Mouse (Mus musculus): ENCODE data around the gene Msto1.
"Not testable (repeated sequence)": the region's sequence is repeated elsewhere in the genome, so short reads cannot be mapped to it uniquely, and the experiment has no call there.

Msto1 gene

DNA sequence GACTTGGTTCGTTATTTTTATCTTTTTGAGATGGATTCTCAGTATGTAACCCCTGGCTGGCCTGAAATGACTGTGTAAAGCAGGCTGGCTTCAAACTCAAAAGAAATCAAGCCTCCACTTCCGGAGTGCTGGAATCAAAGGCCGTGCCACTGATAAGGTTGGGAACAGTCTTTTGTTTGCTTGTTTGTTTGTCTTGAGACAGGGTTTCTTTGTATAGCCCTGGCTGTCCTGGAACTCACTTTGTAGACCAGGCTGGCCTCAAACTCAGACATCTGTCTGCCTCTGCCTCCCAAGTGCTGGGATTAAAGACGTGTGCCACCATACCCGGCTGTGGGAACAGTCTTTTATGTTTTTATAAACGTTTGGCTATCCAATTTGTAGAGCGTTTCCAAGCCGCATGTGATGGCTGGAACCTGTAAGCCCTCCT, 598 bp upstream of the Msto1 start:
- H3K9me3 ChIP-seq (ENCODE audit: low read length), result no peaks in the 10 kb centered on the region
- TF ChIP-seq CTCF (conservative IDR thresholded peaks at IDR 0.05; ENCODE audit: low read length) (no peak), NANOG (IDR thresholded peaks at IDR 0.05; ENCODE audit: borderline replicate concordance, low read length) (no peak), POU5F1 (IDR thresholded peaks at IDR 0.05; ENCODE audit: borderline replicate concordance, low read length) (no peak)
- H3K4me1 ChIP-seq (replicated peaks; ENCODE audit: low read depth, low read length), result peaks cover 47% of the 10 kb centered on the region
- peaks cover 51% of the 10 kb centered on the region for H3K36me3 ChIP-seq (ENCODE audit: insufficient read depth, low read length)
- no peaks in the 10 kb centered on the region for H3K27me3 ChIP-seq (ENCODE audit: insufficient read depth, low read length)
- H3K4me3 ChIP-seq (replicated peaks; ENCODE audit: low read length), result peak overlapping the region; percentile 97

DNA sequence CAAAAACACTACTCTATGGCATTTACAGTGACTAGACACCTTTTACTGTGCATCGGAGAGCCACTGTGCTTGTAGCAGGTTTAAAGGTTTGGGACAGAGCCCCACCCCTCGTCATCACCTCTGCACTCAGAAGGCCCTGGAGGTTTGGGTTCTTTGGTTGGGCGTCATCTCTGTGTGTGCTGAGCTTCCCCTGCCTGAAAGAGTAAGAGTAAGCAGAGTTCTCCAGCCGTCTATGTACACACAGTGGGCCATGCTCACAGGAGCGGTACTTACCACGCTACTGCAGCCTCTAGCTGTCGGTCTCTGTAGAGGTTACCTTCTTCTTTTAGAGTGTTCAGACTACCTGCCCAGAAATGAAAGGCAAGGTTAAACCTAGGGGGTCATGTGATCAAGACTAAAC, 1.2 kb downstream of the Msto1 start:
- Histone ChIP-seq H3K36me3 (ENCODE audit: insufficient read depth, low read length) (peaks cover 67% of the 10 kb centered on the region), H3K4me1 (replicated peaks; ENCODE audit: low read depth, low read length) (peaks cover 60% of the 10 kb centered on the region), H3K4me3 (replicated peaks; ENCODE audit: low read length) (peak overlapping the region; percentile 97), H3K9me3 (ENCODE audit: low read length) (no peaks in the 10 kb centered on the region), H3K27me3 (ENCODE audit: insufficient read depth, low read length) (no peaks in the 10 kb centered on the region)
- TF ChIP-seq POU5F1 (IDR thresholded peaks at IDR 0.05; ENCODE audit: borderline replicate concordance, low read length) (no peak), CTCF (conservative IDR thresholded peaks at IDR 0.05; ENCODE audit: low read length) (no peak)

DNA sequence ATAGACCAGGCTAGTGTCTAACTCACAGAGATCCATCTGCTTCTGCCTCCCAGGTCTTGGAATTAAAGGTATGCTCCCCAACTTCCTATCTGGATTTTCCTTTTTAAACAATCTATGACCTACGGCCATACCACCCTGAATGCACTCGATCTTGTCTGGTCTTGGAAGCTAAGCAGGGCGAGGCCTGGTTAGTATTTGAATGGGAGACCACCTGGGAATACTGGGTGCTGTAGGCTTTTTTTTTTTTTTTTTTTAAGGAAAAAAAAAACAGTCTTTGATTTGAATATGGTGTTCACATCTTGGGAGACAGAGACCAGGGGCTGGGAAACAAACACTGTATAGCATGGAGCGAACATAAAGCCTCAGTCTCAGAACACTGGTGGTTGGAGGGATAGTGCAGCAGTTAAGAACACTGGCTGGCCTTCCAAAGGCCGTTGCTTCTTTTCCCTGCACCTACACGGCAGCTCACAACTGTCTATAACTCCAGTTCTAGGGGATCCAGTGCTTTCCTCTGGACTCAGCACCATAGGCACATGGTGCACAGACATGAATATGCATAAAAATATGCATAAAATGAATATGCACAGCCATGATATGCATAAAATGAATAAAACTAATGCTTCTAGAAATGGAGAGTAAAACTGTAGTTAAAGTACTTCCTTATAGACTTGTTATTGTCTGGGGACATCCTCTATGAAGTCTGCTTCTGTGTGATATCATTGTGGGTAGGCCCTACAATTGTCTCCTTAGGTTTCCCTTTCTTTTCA, 7.2 kb downstream of the Msto1 start:
- H3K4me3 ChIP-seq (replicated peaks; ENCODE audit: low read length), result no peak overlapping the region
- TF ChIP-seq NANOG (IDR thresholded peaks at IDR 0.05; ENCODE audit: borderline replicate concordance, low read length) (no peak), CTCF (conservative IDR thresholded peaks at IDR 0.05; ENCODE audit: low read length) (no peak)
- no peaks in the 10 kb centered on the region for H3K9me3 ChIP-seq (ENCODE audit: low read length)
- H3K36me3 ChIP-seq (ENCODE audit: insufficient read depth, low read length), result peaks cover 99% of the 10 kb centered on the region
- H3K4me1 ChIP-seq (replicated peaks; ENCODE audit: low read depth, low read length), result peaks cover 72% of the 10 kb centered on the region
- H3K27me3 ChIP-seq (ENCODE audit: insufficient read depth, low read length), result no peaks in the 10 kb centered on the region

DNA sequence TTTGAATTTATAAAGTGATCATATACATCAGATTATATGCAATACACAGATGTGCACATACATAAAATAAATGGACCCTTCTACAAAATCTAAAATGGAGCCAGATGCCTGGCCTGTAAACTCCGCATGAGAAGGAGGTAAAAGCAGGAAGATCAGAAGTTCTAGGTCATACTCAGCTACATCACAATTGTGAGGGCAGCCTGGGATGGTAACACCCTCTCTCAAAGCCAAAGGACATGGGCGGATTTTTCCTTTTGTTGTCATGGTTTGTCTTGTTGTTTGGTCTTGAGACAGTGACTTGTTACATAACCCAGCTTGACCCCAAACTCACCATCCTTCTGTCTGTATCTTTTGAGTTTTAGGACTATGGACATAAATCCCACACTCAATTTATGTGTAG, 8.1 kb downstream of the Msto1 start:
- peaks cover 63% of the 10 kb centered on the region for H3K4me1 ChIP-seq (replicated peaks; ENCODE audit: low read depth, low read length)
- H3K4me3 ChIP-seq (replicated peaks; ENCODE audit: low read length), result no peak overlapping the region
- peaks cover 97% of the 10 kb centered on the region for H3K36me3 ChIP-seq (ENCODE audit: insufficient read depth, low read length)
- no peaks in the 10 kb centered on the region for H3K9me3 ChIP-seq (ENCODE audit: low read length)
- H3K27me3 ChIP-seq (ENCODE audit: insufficient read depth, low read length), result no peaks in the 10 kb centered on the region
- TF ChIP-seq POU5F1 (IDR thresholded peaks at IDR 0.05; ENCODE audit: borderline replicate concordance, low read length) (no peak), NANOG (IDR thresholded peaks at IDR 0.05; ENCODE audit: borderline replicate concordance, low read length) (no peak), CTCF (conservative IDR thresholded peaks at IDR 0.05; ENCODE audit: low read length) (no peak)

DNA sequence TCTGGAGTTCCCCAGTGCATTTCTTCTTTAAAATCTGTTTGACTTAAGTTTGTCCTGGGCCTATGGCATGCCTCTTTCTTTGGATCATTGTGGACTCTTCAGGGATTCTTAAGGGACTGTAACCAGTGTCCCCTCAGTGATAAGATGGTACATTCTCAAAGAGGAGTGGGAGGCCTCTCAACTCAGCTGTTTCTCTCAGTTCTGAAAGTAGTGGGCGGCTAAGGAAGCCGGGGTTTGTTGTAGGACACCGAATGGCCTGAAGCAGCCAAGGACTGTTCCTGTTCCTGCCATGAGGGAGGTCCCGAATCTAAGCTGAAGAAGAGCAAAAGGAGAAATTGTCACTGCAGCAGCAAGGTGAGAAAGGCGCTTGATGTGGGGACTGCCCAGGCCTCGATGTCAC, 8.6 kb downstream of the Msto1 start:
- peaks cover 97% of the 10 kb centered on the region for H3K36me3 ChIP-seq (ENCODE audit: insufficient read depth, low read length)
- H3K27me3 ChIP-seq (ENCODE audit: insufficient read depth, low read length), result no peaks in the 10 kb centered on the region
- peaks cover 58% of the 10 kb centered on the region for H3K4me1 ChIP-seq (replicated peaks; ENCODE audit: low read depth, low read length)
- no peaks in the 10 kb centered on the region for H3K9me3 ChIP-seq (ENCODE audit: low read length)
- no peak for TF ChIP-seq CTCF (conservative IDR thresholded peaks at IDR 0.05; ENCODE audit: low read length)
- TF ChIP-seq NANOG (IDR thresholded peaks at IDR 0.05; ENCODE audit: borderline replicate concordance, low read length), result no peak
- TF ChIP-seq POU5F1 (IDR thresholded peaks at IDR 0.05; ENCODE audit: borderline replicate concordance, low read length), result no peak
- H3K4me3 ChIP-seq (replicated peaks; ENCODE audit: low read length), result no peak overlapping the region

DNA sequence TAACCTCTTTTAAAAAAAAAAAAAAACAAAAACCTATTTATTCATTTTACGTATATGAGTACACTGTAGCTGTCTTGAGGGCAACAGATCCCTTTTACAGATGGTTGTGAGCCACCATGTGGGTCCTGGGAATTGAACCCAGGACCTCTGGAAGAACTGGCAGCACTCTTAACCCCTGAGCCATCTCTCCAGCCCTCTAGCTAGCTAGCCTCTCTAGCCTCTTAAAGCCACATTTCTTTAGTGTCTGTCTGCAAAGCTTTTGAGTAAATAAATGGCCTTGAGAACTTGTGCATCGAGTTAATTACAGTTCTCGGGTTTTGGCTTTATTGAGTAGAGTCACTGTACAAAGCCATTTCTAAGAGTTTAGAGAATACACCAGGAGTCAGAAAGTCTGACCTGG, 9.0 kb downstream of the Msto1 start:
- H3K4me1 ChIP-seq (replicated peaks; ENCODE audit: low read depth, low read length), result peaks cover 54% of the 10 kb centered on the region
- H3K4me3 ChIP-seq (replicated peaks; ENCODE audit: low read length), result no peak overlapping the region
- TF ChIP-seq NANOG (IDR thresholded peaks at IDR 0.05; ENCODE audit: borderline replicate concordance, low read length), result no peak
- no peak for TF ChIP-seq CTCF (conservative IDR thresholded peaks at IDR 0.05; ENCODE audit: low read length)
- TF ChIP-seq POU5F1 (IDR thresholded peaks at IDR 0.05; ENCODE audit: borderline replicate concordance, low read length), result no peak
- H3K36me3 ChIP-seq (ENCODE audit: insufficient read depth, low read length), result peaks cover 94% of the 10 kb centered on the region
- H3K9me3 ChIP-seq (ENCODE audit: low read length), result no peaks in the 10 kb centered on the region
- no peaks in the 10 kb centered on the region for H3K27me3 ChIP-seq (ENCODE audit: insufficient read depth, low read length)

DNA sequence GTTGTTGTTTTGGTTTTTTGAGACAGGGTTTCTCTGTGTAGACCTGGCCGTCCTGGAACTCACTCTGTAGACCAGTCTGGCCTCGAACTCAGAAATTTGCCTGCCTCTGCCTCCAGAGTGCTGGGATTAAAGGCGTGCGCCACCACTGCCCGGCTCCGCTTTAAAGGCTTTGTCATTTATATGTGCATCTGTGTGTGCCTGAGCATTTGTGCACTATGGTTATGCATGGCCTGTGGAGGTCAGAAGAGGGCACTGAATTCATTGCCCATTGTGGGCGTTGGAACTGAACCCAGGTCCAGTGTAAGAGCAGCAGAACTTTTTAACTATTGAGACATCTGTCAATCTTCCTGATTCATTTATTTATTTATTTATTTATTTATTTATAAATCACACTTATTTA, 20.8 kb downstream of the Msto1 start:
- H3K27me3 ChIP-seq (ENCODE audit: insufficient read depth, low read length); H3K9me3 ChIP-seq (ENCODE audit: low read length); H3K4me3 ChIP-seq (replicated peaks; ENCODE audit: low read length): not testable (repeated sequence)
- H3K36me3 ChIP-seq (ENCODE audit: insufficient read depth, low read length), result peaks cover 54% of the 10 kb centered on the region
- H3K4me1 ChIP-seq (replicated peaks; ENCODE audit: low read depth, low read length), result peaks cover 16% of the 10 kb centered on the region

DNA sequence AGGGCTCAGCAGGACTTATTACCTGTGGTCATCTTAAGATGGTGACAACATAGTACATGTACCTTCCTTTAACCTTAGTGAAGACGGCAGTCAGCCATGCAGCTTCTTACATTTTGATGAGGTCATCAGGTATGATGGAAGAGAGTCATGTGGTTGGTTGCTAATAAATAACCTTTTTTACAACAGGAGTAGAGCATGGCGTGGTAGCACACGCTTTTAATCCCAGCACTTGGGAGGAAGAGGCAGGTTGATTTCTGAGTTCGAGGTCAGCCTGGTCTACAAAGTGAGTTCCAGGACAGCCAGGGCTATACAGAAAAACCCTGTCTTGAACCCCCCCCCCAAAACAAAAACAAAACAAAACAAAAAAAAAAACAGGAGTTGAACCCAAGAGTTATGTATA, 31.3 kb downstream of the Msto1 start:
- not testable (repeated sequence) for H3K27me3 ChIP-seq (ENCODE audit: insufficient read depth, low read length); H3K4me1 ChIP-seq (replicated peaks; ENCODE audit: low read depth, low read length); H3K9me3 ChIP-seq (ENCODE audit: low read length); H3K4me3 ChIP-seq (replicated peaks; ENCODE audit: low read length)
- peaks cover 27% of the 10 kb centered on the region for H3K36me3 ChIP-seq (ENCODE audit: insufficient read depth, low read length)

DNA sequence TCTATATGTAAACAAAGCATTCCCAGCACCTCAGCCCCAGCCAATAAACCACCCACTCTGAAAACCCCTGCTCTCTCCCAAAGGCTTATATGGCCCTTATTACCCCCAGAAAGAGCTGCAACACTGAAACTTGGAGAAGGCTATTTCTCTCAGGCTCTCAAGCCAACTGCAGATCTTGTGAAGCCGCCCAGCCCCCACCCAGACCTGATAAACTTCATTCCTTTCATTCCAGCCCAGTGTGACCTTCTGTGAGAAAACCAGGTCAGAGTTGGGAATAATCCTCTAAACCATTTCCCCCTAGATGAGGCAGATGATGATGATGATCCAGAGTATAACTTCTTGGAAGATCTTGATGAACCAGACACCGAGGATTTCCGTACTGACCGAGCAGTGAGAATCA, 45.4 kb downstream of the Msto1 start:
- H3K27me3 ChIP-seq (ENCODE audit: insufficient read depth, low read length); H3K4me3 ChIP-seq (replicated peaks; ENCODE audit: low read length); H3K9me3 ChIP-seq (ENCODE audit: low read length); H3K4me1 ChIP-seq (replicated peaks; ENCODE audit: low read depth, low read length): not testable (repeated sequence)
- peaks cover 30% of the 10 kb centered on the region for H3K36me3 ChIP-seq (ENCODE audit: insufficient read depth, low read length)

DNA sequence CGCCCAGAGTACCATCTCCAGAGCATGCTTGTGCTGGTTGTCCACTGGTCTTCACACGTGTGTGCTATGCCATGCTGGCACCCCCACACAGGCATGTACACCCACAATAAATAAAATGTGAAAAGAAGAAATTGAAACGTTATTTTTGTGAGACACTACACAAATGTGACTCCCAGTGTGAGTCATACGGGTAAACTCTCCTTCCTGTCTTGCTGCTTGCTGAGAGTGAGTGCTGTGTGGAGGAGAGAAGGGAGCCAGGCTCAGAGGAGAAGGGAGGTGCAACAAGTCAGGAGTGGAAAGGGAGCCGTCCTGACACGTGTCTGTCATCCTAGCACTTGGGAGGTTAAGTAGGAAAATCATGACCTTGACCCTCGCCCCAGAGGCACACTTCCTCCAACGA, 46.6 kb downstream of the Msto1 start:
- H3K4me1 ChIP-seq (replicated peaks; ENCODE audit: low read depth, low read length); H3K9me3 ChIP-seq (ENCODE audit: low read length); H3K4me3 ChIP-seq (replicated peaks; ENCODE audit: low read length); H3K27me3 ChIP-seq (ENCODE audit: insufficient read depth, low read length): not testable (repeated sequence)
- H3K36me3 ChIP-seq (ENCODE audit: insufficient read depth, low read length), result peaks cover 41% of the 10 kb centered on the region

DNA sequence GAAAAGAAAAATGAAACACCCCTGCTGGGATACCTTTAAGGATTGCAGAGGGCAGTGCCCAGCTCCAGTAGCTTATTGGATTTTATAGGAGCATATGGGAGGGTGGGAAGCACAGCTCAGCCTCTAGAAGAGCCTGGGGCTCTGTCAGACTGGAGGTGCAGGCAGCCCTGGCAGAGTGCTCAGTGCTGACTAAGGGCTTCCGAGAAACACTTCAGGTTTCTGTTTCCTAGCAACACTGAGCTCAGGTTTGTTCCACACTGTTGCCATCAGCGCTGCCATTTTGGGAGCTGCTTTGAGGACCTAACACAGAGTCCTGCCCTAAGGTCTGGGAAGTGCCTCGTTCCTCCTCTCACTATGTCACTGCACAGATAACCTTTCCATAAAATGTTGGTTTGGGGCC, 47.1 kb downstream of the Msto1 start:
- not testable (repeated sequence) for H3K27me3 ChIP-seq (ENCODE audit: insufficient read depth, low read length); H3K9me3 ChIP-seq (ENCODE audit: low read length); H3K4me3 ChIP-seq (replicated peaks; ENCODE audit: low read length); H3K4me1 ChIP-seq (replicated peaks; ENCODE audit: low read depth, low read length)
- peaks cover 46% of the 10 kb centered on the region for H3K36me3 ChIP-seq (ENCODE audit: insufficient read depth, low read length)

Measured in E14TG2a.4 (cell line).